Mouse (Mus musculus) stomach, embryonic 16.5 days (tissue): ENCODE data around the gene Pax6. TPM values are rescaled to one million over a fixed set of nuclear protein-coding genes. Genes with fewer than 3 reads are reported as not detected.
A peak's percentile ranks its signal among the peaks of the same experiment; 100 is the strongest.

Experiments
- ATAC-seq: fragments of 200-750 bp; cut with Nextera tagmentation; 2 replicates; pipeline ENCODE4 v1.8.0; 2017; ENCODE audit warnings: moderate number of reproducible peaks, moderate TSS enrichment; ENCODE audit not compliant: insufficient read depth, low FRiP score
- H3K27ac ChIP-seq: fragments of 300-500 bp; sonication (generic); 2 replicates; pipeline ENCODE4 v1.5.1; 2014; ENCODE audit warnings: low read length
- H3K27me3 ChIP-seq: fragments of 300-500 bp; sonication (generic); 2 replicates; pipeline ENCODE4 v1.6.1; 2014; ENCODE audit warnings: low read length, control low read depth, mixed read lengths; ENCODE audit not compliant: control insufficient read depth, insufficient read depth
- H3K36me3 ChIP-seq: fragments of 300-500 bp; sonication (generic); 2 replicates; pipeline ENCODE4 v1.6.1; 2014; ENCODE audit warnings: low read length; ENCODE audit not compliant: control insufficient read depth, insufficient read depth
- H3K4me1 ChIP-seq: fragments of 300-500 bp; sonication (generic); 2 replicates; pipeline ENCODE4 v1.6.1; 2014; ENCODE audit warnings: low read length, control low read depth, mixed read lengths; ENCODE audit not compliant: control insufficient read depth, insufficient read depth
- H3K4me2 ChIP-seq: fragments of 300-500 bp; sonication (generic); 2 replicates; pipeline ENCODE4 v1.6.1; 2014; ENCODE audit warnings: low read depth, low read length, mixed read lengths
- H3K4me3 ChIP-seq: fragments of 300-500 bp; sonication (generic); replicated peaks from 2 replicates; pipeline ENCODE4 v1.5.1; 2014; ENCODE audit warnings: mild to moderate bottlenecking, low read length
- H3K9ac ChIP-seq: fragments of 300-500 bp; sonication (generic); 2 replicates; pipeline ENCODE4 v1.6.1; 2014; ENCODE audit warnings: low read length
- H3K9me3 ChIP-seq: fragments of 300-500 bp; sonication (generic); replicated peaks from 2 replicates; pipeline ENCODE4 v1.6.1; 2016; ENCODE audit warnings: low read length, control low read depth; ENCODE audit not compliant: control insufficient read depth
- WGBS: fragments of 180-500 bp; shearing (Covaris S2); extraction: QIAGEN DNeasy Blood & Tissue Kit; methylation state at CpG from one replicate; pipeline ENCODE4 v1.1.7; 2014; 5-methylcytosine and 5-hydroxymethylcytosine counted together
- polyA plus RNA-seq: library from polyadenylated mRNA; unstranded; fragments of >200 nt; fragmentation: Nextera tagmentation; extraction: Ambion mirVana; gene quantifications from 2 replicates; pipeline ENCODE4 v1.2.1, GENCODE M21; 2015

The Pax6 gene
- polyA plus RNA-seq, 1 experiment from 2014 or later, result 1.7 TPM

GRCm38 (mm10) chr2:105662606-105663005, 6.1 kb upstream of the Pax6 start:
- Histone ChIP-seq H3K4me2 (no peak overlapping the region), H3K4me1 (peaks cover 8% of the 10 kb centered on the region; the same call in 1 of the 2 replicates), H3K27me3 (peaks cover 93% of the 10 kb centered on the region), H3K27ac (no peak overlapping the region), H3K9ac (no peak overlapping the region), H3K4me3 (no peak overlapping the region), H3K36me3 (no peaks in the 10 kb centered on the region), H3K9me3 (no peaks in the 10 kb centered on the region)
- no peak for ATAC-seq
- 4% methylated on average over 7 of the region's 7 CpGs for WGBS

DNA sequence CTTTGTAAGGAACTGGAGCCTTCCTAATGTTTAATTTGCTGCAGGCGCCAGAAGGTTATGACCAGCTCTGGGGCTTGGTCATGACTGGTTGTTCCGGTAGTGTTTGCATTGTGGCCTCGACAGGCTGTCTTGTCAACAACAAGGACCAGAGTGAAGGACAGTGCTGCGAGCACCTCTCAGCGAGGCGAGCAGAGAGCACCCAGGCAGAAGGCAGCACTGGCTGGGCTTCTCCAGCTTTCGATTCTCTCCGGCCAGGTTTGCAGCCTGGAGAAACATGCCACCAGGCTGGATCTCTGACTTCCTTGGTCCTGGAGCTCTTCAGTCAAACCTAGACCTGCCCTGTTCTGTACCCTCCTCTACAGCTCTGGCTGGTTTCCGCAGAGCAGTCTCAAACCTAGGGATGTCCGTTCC, 5.6 kb upstream of the Pax6 start:
- no peak for ATAC-seq
- H3K27ac ChIP-seq, result no peak overlapping the region
- peaks cover 95% of the 10 kb centered on the region for H3K27me3 ChIP-seq
- H3K9me3 ChIP-seq, result no peaks in the 10 kb centered on the region
- no peak overlapping the region for H3K4me3 ChIP-seq
- no peak overlapping the region for H3K9ac ChIP-seq
- H3K36me3 ChIP-seq, result no peaks in the 10 kb centered on the region
- peaks cover 8% of the 10 kb centered on the region; the same call in 1 of the 2 replicates for H3K4me1 ChIP-seq
- WGBS, result 3% methylated on average over 10 of the region's 10 CpGs
- H3K4me2 ChIP-seq, result no peak overlapping the region

DNA sequence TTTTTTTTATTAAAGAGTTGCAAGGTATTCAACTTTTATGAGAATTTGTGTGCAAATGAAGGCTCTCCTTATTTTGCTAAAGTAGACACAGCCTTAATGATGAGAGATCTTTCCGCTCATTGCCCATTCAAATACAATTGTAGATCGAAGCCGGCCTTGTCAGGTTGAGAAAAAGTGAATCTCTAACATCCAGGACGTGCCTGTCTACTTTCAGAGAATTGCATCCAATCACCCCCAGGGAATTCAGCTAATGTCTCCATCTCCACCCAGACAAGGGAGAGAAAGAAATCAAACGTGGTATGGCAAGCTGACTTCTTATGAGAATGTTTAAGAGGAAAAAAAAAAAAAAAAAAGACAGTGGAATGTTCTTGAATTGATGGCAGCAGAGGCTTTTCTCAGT, 3.7 kb upstream of the Pax6 start:
- Histone ChIP-seq H3K9ac (no peak overlapping the region), H3K4me2 (no peak overlapping the region), H3K9me3 (no peaks in the 10 kb centered on the region), H3K27ac (no peak overlapping the region), H3K4me3 (no peak overlapping the region), H3K36me3 (no peaks in the 10 kb centered on the region), H3K4me1 (peaks cover 8% of the 10 kb centered on the region; the same call in 1 of the 2 replicates), H3K27me3 (peaks cover 95% of the 10 kb centered on the region)
- 10% methylated on average over 5 of the region's 5 CpGs for WGBS
- no peak for ATAC-seq

DNA sequence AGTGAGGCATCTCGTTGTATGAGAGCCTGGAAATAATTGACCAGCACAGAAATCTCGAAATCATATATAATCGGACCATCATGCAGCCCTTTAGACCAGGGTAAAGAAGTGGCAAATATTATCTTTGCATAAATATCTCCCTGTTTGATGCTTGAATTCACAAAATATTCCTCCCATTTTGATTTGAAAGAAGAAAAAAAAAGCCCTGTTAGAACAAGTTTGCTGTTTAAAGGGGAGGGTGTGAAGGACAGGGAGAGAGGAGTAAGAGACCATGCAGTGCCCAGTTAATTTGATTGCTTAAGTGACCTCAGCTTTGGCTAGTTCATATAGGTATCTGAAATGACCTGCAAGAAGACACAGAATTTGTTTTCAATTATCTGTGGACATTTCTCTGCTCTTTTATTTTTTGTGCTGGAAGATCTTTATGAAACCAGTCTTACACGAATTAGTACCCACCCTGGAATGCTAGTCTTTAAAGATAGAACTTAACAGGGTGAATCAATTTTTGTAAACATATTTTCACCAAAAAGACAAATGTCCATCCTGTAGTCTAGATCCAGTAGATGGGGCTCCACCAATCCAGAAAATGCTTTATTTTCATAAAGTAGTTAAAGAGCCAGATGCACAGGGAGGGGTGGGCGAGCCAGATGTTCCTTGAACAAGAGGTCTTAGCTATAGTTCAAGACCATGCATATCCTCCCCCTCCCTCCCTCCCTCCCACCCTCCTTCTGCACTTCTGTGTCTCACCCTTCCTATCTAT, 3.0 kb upstream of the Pax6 start:
- Histone ChIP-seq H3K27me3 (peaks cover 95% of the 10 kb centered on the region), H3K27ac (no peak overlapping the region), H3K9ac (no peak overlapping the region), H3K36me3 (no peaks in the 10 kb centered on the region), H3K9me3 (no peaks in the 10 kb centered on the region), H3K4me1 (peaks cover 6% of the 10 kb centered on the region; the same call in 1 of the 2 replicates), H3K4me2 (no peak overlapping the region), H3K4me3 (no peak overlapping the region)
- no peak for ATAC-seq
- 10% methylated on average over 5 of the region's 5 CpGs for WGBS

DNA sequence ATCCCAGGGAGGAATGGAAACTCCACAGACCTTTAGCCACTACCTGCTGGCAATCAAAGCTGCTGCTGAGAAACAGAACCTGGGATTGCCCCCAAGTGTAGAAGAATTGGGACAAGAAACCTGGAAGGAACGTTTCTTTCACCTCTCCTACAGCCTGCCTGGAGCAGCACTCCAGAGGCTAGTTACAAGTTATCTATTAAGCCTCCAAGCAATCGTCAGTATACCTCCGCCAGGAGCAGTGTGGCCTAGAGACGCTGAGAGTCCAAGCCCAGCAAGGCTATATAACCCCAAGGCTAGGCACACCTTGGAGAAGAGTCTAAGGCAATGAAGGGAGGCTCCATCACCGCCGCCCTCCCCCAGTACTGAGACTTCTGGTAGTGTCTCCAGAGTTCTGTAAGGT, 2.4 kb upstream of the Pax6 start:
- no peak overlapping the region for H3K4me2 ChIP-seq
- WGBS, result 0% methylated on average over 6 of the region's 6 CpGs
- no peak overlapping the region for H3K4me3 ChIP-seq

DNA sequence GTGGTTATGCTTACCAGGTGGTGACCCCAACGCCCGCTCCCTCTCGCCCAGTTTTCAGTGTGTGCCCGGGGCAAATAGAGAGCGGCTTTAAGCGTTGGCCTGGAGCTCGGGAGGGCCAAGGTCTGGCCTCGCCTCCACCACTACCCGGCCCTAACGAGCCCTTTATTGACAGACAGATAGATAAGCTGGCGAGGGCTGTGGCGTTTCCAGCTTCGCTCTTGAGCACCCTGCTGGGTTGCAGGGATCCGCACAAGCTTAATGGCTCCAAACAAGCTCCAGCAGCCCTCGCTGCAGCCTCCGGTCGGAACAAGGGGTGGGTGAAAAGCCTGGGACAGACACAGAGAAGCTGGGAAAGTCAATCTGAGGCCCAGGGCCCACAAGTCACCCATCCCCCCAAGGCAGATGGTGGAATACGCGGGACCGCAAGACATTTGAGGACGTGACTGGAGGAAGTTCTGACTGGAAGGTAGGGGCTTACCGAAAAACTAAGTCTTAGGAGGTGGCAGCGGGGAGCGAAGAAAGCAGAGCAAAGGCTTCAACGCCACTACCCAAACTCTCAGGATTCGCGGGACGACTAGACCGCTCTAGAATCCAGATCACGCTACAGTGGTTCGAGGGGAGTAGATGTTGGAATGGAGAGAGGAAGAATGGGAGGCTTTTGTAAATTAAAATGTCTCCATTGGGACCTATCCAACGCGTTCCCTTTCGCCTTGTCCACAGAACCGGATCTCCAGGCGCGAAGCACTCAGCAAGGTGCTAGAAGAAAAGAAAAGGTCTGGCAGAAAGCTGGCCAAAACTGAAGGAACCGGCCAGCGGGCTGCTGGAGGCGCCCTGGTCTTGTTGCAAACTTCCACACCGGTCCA, 1.7 kb upstream of the Pax6 start:
- Histone ChIP-seq H3K4me1 (peaks cover 6% of the 10 kb centered on the region; the same call in 1 of the 2 replicates), H3K9ac (no peak overlapping the region), H3K27me3 (peaks cover 94% of the 10 kb centered on the region), H3K27ac (no peak overlapping the region), H3K9me3 (no peaks in the 10 kb centered on the region), H3K4me3 (no peak overlapping the region), H3K4me2 (no peak overlapping the region), H3K36me3 (no peaks in the 10 kb centered on the region)
- peak; percentile 72 for ATAC-seq
- whole genome bisulfite sequencing, result 2% methylated on average over 41 of the region's 41 CpGs

More for the DNA sequence above, 2.4 kb upstream of the Pax6 start:
- H3K9ac ChIP-seq, result no peak overlapping the region
- no peaks in the 10 kb centered on the region for H3K9me3 ChIP-seq
- H3K4me1 ChIP-seq, result peaks cover 6% of the 10 kb centered on the region; the same call in 1 of the 2 replicates
- H3K36me3 ChIP-seq, result no peaks in the 10 kb centered on the region
- 0 out of 2 replicates have a peak, but pooled peaks have one; percentile 2 for ATAC-seq
- H3K27me3 ChIP-seq, result peaks cover 93% of the 10 kb centered on the region
- no peak overlapping the region for H3K27ac ChIP-seq

- 1% methylated on average over 11 of the region's 11 CpGs for WGBS
- peaks cover 95% of the 10 kb centered on the region for H3K27me3 ChIP-seq
- H3K4me3 ChIP-seq, result no peak overlapping the region
- H3K36me3 ChIP-seq, result no peaks in the 10 kb centered on the region
- no peak overlapping the region for H3K4me2 ChIP-seq
- no peak overlapping the region for H3K9ac ChIP-seq
- H3K27ac ChIP-seq, result no peak overlapping the region
- H3K9me3 ChIP-seq, result no peaks in the 10 kb centered on the region
- H3K4me1 ChIP-seq, result peaks cover 6% of the 10 kb centered on the region; the same call in 1 of the 2 replicates
- peak; percentile 37; the same call in 1 of the 2 replicates for ATAC-seq
Observed at GRCm38 (mm10) chr2:105667626-105667950, 1.1 kb upstream of the Pax6 start.

GRCm38 (mm10) chr2:105669371-105669861, 716 bp downstream of the Pax6 start:
- H3K4me2 ChIP-seq, result no peak overlapping the region

More at GRCm38 (mm10) chr2:105669371-105669861, 716 bp downstream of the Pax6 start:
- no peak overlapping the region for H3K27ac ChIP-seq
- H3K9ac ChIP-seq, result no peak overlapping the region
- H3K4me3 ChIP-seq, result no peak overlapping the region
- H3K27me3 ChIP-seq, result peaks cover 95% of the 10 kb centered on the region
- H3K4me1 ChIP-seq, result peaks cover 12% of the 10 kb centered on the region; the same call in 1 of the 2 replicates
- no peaks in the 10 kb centered on the region for H3K36me3 ChIP-seq
- no peak for ATAC-seq
- H3K9me3 ChIP-seq, result no peaks in the 10 kb centered on the region
- WGBS, result under 1% methylated on average over 35 of the region's 35 CpGs
